Mouse (Mus musculus) T-helper 17 cell (primary cell): ENCODE measurements at regions not wholly inside any gene's neighbourhood (a gene's known extent, or its start where the extent isn't known, plus 50 kb on each side); places are given as distances from the start of the nearest gene placed in this dataset.

Experiments used
- in situ Hi-C, 2 experiments: fragments of 300-600 bp; cut with MboI, MseI; formaldehyde crosslinking; loops; 1 replicate in 1 of 2; 2 replicates in 1 of 2; pipeline ENCODE4 v1.15.1; 2025; ENCODE audit warnings: high pct_unique_total_duplicates in 2 of 2

- in situ Hi-C loops = loop anchor here in 1 of 2 experiments (10.0 kb wide), 1 partner anchor 457 kb away; no protein-coding TSS in a partner anchor
Observed at GRCm38 (mm10) chr1:65981665-65982064, 55.3 kb downstream of the Crygf start.

GRCm38 (mm10) chr1:66000398-66000797 is 74.1 kb downstream of the Crygf start:
- in situ Hi-C loops = no loop called here

- in situ Hi-C loops = no loop called here
Observed at GRCm38 (mm10) chr1:66003897-66004660, 77.8 kb downstream of the Crygf start.
